Mouse (Mus musculus) kidney, postnatal 14 days (tissue): ENCODE data around the gene Tm2d1.
A peak's percentile ranks its signal among the peaks of the same experiment; 100 is the strongest.
"Not testable (repeated sequence)": the region's sequence is repeated elsewhere in the genome, so short reads cannot be mapped to it uniquely, and the experiment has no call there.

Experiments
- DNase-seq: peaks from one replicate; pipeline ENCODE4 v3.0.0; 2022; ENCODE audit warnings: mixed read lengths

The Tm2d1 gene

GRCm38 (mm10) chr4:98382716-98383424, at the start of gene Tm2d1:
Tm2d1 (minus strand) TSS chr4:98383306.
- DNase-seq, result peak; percentile 89

GRCm38 (mm10) chr4:98428371-98428770, 45.3 kb upstream of the Tm2d1 start:
- DNase-seq, result peak; percentile 28

DNA sequence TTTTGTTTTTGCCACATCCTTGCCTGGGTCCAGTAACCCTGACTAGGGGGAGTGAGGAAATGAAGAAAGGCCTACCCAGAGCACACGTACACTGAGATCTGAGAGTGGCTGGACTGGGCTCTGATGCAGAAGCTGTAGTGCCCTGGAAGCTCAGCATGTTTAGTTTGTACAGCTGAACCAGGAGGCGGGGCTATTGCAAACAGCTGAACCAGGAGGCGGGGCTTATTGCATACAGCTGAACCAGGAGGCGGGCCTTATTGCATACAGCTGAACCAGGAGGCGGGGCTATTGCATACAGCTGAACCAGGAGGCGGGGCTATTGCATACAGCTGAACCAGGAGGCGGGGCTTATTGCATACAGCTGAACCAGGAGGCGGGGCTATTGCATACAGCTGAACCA, 32.0 kb upstream of the Tm2d1 start:
- not testable (repeated sequence) for DNase-seq

DNA sequence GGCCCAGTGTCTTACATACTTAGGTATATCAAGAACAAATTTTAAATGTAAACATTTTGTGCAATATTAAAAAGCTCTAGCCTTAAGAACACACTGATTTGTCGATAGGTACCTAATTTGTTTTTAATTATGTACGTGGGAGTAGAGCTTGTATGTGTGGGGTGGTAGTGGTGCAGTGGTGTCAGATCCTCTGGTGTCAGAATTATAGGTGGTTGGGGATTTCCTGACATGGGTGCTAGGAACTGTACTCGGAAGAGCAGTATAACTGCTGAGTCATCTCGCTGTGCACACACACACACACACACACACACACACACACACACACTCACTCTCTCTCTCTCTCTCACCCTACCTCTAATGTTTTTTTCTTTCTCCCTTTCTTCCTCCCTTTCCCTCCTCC, 25.3 kb upstream of the Tm2d1 start:
- no peak for DNase-seq

- DNase-seq, result peak; percentile 12
These were observed 21.3 kb upstream of the Tm2d1 start for GRCm38 (mm10) chr4:98404412-98404811.

DNA sequence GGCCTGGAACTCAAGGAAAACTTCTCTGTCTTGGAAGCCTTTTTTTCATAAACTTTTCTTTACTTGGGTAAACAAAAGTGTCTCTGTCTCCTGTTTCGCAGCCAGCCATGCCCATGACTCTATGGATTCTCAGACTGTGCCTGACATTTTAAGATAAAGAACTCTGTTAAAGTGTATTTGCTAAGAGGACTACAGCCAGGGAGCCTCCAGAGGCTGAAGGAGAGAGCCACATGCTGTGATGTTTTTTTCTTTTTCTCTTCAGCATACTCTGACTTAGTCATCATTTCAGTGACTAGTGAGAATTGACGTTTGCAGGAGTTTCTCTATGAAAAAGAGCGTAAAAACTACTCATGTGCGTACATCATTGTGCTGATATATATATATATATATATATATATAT, 20.4 kb upstream of the Tm2d1 start:
- DNase-seq, result no peak

GRCm38 (mm10) chr4:98401584-98401962, 18.5 kb upstream of the Tm2d1 start:
- peak; percentile 7 for DNase-seq

DNA sequence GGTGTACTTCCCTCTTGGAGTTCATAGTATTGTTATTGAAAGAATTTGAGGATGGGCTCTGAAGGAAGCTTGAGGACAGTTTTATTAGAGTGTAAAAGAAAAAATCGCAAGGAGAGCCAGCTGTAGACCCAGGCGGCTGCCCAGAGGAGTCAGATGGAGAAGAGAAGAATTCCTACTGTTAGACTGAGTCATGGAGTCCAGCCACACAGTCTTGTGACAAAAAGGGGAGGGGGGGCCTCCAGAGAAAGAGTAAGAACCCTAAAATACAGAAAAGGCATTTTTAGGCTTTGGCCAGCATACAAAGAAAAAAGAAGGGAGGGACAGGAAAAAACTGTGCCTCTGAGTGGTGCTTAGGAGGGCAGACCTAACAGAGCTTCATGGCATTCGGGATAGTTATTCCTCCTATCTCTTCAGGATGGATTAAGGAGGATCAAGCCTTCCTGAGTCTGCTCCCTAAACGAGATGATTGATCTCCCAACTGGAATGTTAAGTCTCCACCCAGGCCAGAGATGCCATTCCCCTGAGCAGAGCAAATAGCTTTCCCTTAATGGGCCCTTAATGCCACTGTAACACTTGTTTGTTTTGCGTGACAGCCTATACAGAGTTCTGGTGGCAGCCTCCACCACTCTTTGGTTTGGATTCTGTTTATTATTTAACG, 17.9 kb upstream of the Tm2d1 start:
- DNase-seq, result peak; percentile 18

- DNase-seq, result peak; percentile 85
These were observed 12.8 kb upstream of the Tm2d1 start, which contains the start of gene Patj for GRCm38 (mm10) chr4:98395690-98396437. Patj (plus strand) TSS chr4:98395785.

- no peak for DNase-seq
These were observed 12.2 kb upstream of the Tm2d1 start for GRCm38 (mm10) chr4:98395346-98395689.

GRCm38 (mm10) chr4:98385036-98385435, 1.9 kb upstream of the Tm2d1 start:
- DNase-seq, result no peak

DNA sequence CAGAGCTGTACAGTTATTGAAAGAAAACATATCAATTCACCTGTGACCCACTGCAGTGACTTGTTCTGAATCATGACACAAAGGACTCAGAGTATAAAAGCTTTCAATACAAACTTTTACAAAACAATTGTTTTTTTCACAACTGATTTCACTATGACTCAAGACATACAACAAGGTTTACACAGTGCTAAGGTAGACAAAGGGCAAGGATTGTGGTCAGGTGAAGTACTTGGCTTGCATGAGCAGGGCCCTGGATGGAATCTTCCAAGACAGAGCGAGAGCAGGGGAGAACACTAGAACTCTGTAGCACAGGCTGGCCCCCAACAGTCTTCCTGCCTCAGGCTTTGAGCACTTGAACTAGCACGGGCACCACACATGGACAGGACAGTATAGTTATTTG, 6.2 kb downstream of the Tm2d1 start:
- DNase-seq, result no peak

- DNase-seq, result no peak
These were observed 7.7 kb downstream of the Tm2d1 start for GRCm38 (mm10) chr4:98375401-98375800.

- no peak for DNase-seq
These were observed 24.9 kb downstream of the Tm2d1 start for GRCm38 (mm10) chr4:98358034-98358809.

- no peak for DNase-seq
These were observed 34.5 kb downstream of the Tm2d1 start for GRCm38 (mm10) chr4:98348580-98348979.

GRCm38 (mm10) chr4:98345783-98346182, 37.3 kb downstream of the Tm2d1 start:
- no peak for DNase-seq

GRCm38 (mm10) chr4:98339992-98340564, 43.0 kb downstream of the Tm2d1 start:
- DNase-seq, result no peak

- no peak for DNase-seq
These were observed 44.2 kb downstream of the Tm2d1 start for GRCm38 (mm10) chr4:98338636-98339630.

GRCm38 (mm10) chr4:98337197-98337596, 45.9 kb downstream of the Tm2d1 start:
- no peak for DNase-seq

DNA sequence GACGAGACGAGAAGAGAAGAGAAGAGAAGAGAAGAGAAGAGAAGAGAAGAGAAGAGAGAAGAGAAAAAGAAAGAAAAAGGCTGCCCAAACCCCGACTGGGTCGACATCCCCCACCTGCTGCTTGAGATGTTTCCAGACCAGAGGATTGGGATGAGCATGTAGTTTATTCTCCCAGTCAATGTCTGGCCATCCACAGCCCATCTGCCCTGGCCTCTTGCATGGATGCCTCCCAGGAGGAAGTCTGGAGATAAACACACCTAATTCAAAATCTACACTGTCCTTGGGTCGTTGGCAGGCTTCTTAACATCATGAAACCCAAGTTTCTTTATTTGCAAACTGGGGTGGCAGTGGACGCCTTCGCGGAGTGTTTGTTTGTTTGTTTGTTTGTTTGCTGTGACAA, 47.4 kb downstream of the Tm2d1 start:
- no peak for DNase-seq

- DNase-seq, result peak; percentile 96
These were observed 60.9 kb downstream of the Tm2d1 start for GRCm38 (mm10) chr4:98322223-98322622.
